Mouse (Mus musculus) midbrain, embryonic 12.5 days (tissue): Measurements from ENCODE around the gene Ippk. TPM values are rescaled to one million over a fixed set of nuclear protein-coding genes. Genes with fewer than 3 reads are reported as not detected.

ENCODE experiments used
- ATAC-seq: fragments of 200-750 bp; cut with Nextera tagmentation; 2 replicates; pipeline ENCODE4 v1.8.0; 2017; ENCODE audit warnings: low read depth, moderate TSS enrichment, moderate library complexity; ENCODE audit not compliant: low FRiP score
- H3K27ac ChIP-seq: fragments of 300-500 bp; sonication (generic); replicated peaks from 2 replicates; pipeline ENCODE4 v1.5.1; 2016; ENCODE audit warnings: mild to moderate bottlenecking
- H3K27me3 ChIP-seq: fragments of 300-500 bp; sonication (generic); 2 replicates; pipeline ENCODE4 v1.6.1; 2016; ENCODE audit warnings: mild to moderate bottlenecking
- H3K36me3 ChIP-seq: fragments of 300-500 bp; sonication (generic); 2 replicates; pipeline ENCODE4 v1.6.1; 2016
- H3K4me1 ChIP-seq: fragments of 300-500 bp; sonication (generic); 2 replicates; pipeline ENCODE4 v1.6.1; 2016
- H3K4me2 ChIP-seq: fragments of 300-500 bp; sonication (generic); replicated peaks from 2 replicates; pipeline ENCODE4 v1.6.1; 2016; ENCODE audit warnings: mild to moderate bottlenecking, moderate library complexity
- H3K4me3 ChIP-seq: fragments of 300-500 bp; sonication (generic); 2 replicates; pipeline ENCODE4 v1.5.1; 2016; ENCODE audit warnings: mild to moderate bottlenecking
- H3K9ac ChIP-seq: fragments of 300-500 bp; sonication (generic); replicated peaks from 2 replicates; pipeline ENCODE4 v1.6.1; 2016; ENCODE audit warnings: mild to moderate bottlenecking, moderate library complexity
- H3K9me3 ChIP-seq: fragments of 300-500 bp; sonication (generic); 2 replicates; pipeline ENCODE4 v1.6.1; 2016; ENCODE audit warnings: mild to moderate bottlenecking
- WGBS: fragments of 180-500 bp; shearing (Covaris S2); methylation state at CpG from one replicate; pipeline ENCODE4 v1.1.7; 2016; 5-methylcytosine and 5-hydroxymethylcytosine counted together
- polyA plus RNA-seq: library from polyadenylated mRNA; unstranded; fragments of >200 nt; fragmentation: Nextera tagmentation; extraction: Ambion mirVana; gene quantifications from 2 replicates; pipeline ENCODE4 v1.2.1, GENCODE M21; 2016

Ippk gene
- polyA plus RNA-seq, 1 experiment from 2014 or later, result 16.3 TPM

GRCm38 (mm10) chr13:49467585-49467984, 46.5 kb downstream of the Ippk start:
- ATAC-seq, result no peak
- no peak overlapping the region for H3K9ac ChIP-seq
- no peak overlapping the region for H3K27ac ChIP-seq
- no peaks in the 10 kb centered on the region for H3K9me3 ChIP-seq
- no peak overlapping the region for H3K4me3 ChIP-seq
- H3K36me3 ChIP-seq, result peaks cover 23% of the 10 kb centered on the region; the same call in 1 of the 2 replicates
- no peaks in the 10 kb centered on the region for H3K27me3 ChIP-seq
- no peaks in the 10 kb centered on the region for H3K4me1 ChIP-seq
- H3K4me2 ChIP-seq, result no peak overlapping the region
- WGBS, result 82% methylated on average over 2 of the region's 2 CpGs

DNA sequence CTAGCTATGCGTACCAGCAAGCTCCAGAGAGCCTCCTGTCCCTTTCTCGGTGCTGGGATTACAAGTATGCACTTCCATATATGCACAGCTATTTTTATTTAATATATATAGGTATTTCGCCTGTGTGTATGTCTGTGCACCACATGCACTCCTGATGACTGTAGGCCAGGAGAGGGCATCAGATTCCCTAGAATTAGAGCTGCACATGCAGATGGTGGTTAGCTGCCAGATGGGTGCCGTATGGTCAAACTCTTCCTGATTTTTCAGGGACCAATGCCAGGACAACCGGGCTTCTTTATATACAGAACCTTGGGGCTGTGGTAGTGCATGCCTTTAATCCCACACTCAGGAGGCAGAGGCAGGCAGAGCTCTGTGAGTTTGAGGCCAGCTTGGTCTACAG, 48.0 kb downstream of the Ippk start:
- Histone ChIP-seq H3K27ac (no peak overlapping the region), H3K4me2 (no peak overlapping the region), H3K36me3 (0 out of 2 replicates have a peak, but pooled peaks cover 15% of the 10 kb centered on the region), H3K9me3 (no peaks in the 10 kb centered on the region), H3K27me3 (no peaks in the 10 kb centered on the region), H3K9ac (no peak overlapping the region), H3K4me1 (no peaks in the 10 kb centered on the region), H3K4me3 (no peak overlapping the region)
- ATAC-seq, result no peak
- WGBS, result 92% methylated on average over 5 of the region's 5 CpGs

DNA sequence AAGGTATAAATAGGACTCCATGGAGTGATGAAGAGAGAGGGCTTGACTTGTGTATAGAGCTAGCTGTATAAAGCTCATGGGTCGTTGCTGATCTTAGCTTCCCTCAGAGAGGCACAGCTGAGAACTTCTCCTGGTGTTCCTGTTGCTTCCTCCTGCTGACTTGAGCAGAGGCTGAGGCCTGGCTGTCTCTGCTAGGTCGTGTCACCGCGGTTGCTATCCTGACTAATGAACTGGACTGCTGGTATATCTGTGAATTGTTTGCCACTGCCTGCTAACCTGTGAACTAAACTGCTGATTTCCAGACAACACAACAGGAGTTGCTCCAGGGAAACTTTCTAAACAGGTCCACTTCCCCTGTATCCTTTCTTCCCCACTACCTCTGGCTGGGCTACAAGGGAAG, 49.3 kb downstream of the Ippk start:
- no peak overlapping the region for H3K27ac ChIP-seq
- no peak overlapping the region for H3K4me3 ChIP-seq
- no peak overlapping the region for H3K4me2 ChIP-seq
- H3K9ac ChIP-seq, result no peak overlapping the region
- WGBS, result 83% methylated on average over 4 of the region's 4 CpGs
- H3K36me3 ChIP-seq, result 0 out of 2 replicates have a peak, but pooled peaks cover 3% of the 10 kb centered on the region
- no peaks in the 10 kb centered on the region for H3K4me1 ChIP-seq
- no peak for ATAC-seq
- H3K9me3 ChIP-seq, result no peaks in the 10 kb centered on the region
- no peaks in the 10 kb centered on the region for H3K27me3 ChIP-seq

DNA sequence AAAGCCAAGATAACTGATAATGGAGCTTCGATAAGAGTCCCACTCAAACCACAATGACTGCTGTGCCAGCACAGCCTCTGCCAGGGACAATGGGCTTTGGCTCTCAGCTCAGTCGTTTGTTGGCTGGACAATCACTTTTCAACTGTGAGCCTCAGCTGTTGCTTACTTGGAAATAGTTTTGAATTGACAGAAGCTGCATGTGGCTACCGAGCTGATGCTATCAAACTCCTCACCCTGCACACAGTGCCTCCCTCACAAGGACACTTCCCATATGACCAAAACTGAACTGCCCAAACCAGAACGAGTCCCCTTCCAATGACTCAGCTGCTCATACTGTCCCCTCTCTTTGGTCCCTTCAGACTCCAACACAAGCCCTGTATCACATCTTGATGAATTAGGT, 49.8 kb downstream of the Ippk start:
- Histone ChIP-seq H3K4me2 (no peak overlapping the region), H3K4me1 (no peaks in the 10 kb centered on the region), H3K9me3 (no peaks in the 10 kb centered on the region), H3K27ac (no peak overlapping the region), H3K27me3 (no peaks in the 10 kb centered on the region), H3K9ac (no peak overlapping the region), H3K4me3 (no peak overlapping the region), H3K36me3 (no peaks in the 10 kb centered on the region)
- WGBS, result 74% methylated on average over 4 of the region's 4 CpGs
- ATAC-seq, result no peak

DNA sequence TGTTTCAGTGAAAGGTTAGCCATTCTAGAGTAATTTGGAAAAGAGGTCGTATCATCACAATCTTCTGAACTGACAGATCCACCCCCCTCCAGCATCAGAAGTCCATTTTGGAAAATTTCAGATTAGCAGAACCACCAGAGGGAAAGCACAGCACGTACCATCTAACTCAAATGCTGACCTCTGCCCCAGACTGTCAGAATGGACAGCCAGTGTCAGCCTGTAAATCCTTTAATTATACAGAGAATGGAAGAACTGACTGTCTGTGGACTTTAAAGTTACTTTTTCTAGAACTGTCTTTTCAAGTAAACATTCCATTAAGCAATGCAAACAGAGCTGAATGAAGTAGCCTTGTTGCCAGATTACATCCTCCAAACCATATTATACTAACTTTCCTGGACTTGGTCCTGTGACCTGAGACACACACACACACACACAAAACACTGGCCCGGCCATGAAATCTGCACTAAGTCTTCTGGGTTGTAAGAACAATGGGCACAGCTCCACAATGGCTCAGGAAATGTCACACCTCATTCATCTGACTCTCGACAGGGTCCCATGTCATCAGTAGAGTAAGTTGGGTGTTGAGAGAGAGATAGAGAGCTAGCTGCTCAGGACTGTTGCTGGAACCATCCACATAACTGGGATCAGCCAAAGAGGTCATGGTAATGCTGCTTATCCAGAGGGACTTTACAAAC, 51.1 kb downstream of the Ippk start:
- 59% methylated on average over 4 of the region's 4 CpGs for WGBS
- H3K27me3 ChIP-seq, result no peaks in the 10 kb centered on the region

DNA sequence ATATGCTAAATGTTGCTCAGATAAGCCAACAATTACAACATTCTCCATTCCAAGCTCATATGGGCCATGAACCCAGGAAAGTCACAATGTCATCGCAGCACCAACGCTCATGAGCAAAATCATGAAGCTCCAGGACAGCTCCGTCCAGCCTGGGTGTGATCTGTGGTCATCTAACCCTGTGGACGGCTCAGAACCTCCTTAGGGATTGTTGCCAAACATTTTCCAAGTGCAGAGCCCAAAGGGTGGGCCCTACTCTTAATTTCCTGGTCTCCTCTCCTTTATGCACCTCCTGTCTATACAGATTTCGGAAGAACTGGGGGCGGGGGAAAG, 51.6 kb downstream of the Ippk start:
- Histone ChIP-seq H3K36me3 (no peaks in the 10 kb centered on the region), H3K9me3 (no peaks in the 10 kb centered on the region), H3K9ac (no peak overlapping the region), H3K27me3 (no peaks in the 10 kb centered on the region), H3K4me2 (no peak overlapping the region), H3K4me1 (no peaks in the 10 kb centered on the region), H3K27ac (no peak overlapping the region), H3K4me3 (no peak overlapping the region)
- 95% methylated on average over 6 of the region's 6 CpGs for WGBS
- no peak for ATAC-seq

More for the DNA sequence above, 51.1 kb downstream of the Ippk start:
- Histone ChIP-seq H3K4me1 (no peaks in the 10 kb centered on the region), H3K9me3 (no peaks in the 10 kb centered on the region), H3K4me2 (no peak overlapping the region), H3K4me3 (no peak overlapping the region), H3K36me3 (no peaks in the 10 kb centered on the region), H3K27ac (no peak overlapping the region), H3K9ac (no peak overlapping the region)
- ATAC-seq, result no peak

GRCm38 (mm10) chr13:49477887-49478286, 56.8 kb downstream of the Ippk start:
- H3K36me3 ChIP-seq, result no peaks in the 10 kb centered on the region
- H3K9ac ChIP-seq, result no peak overlapping the region
- 0 out of 2 replicates have a peak, but pooled peaks cover 4% of the 10 kb centered on the region for H3K4me1 ChIP-seq
- WGBS, result 90% methylated on average over 3 of the region's 3 CpGs
- H3K27ac ChIP-seq, result no peak overlapping the region
- H3K4me3 ChIP-seq, result no peak overlapping the region
- no peaks in the 10 kb centered on the region for H3K27me3 ChIP-seq
- no peaks in the 10 kb centered on the region for H3K9me3 ChIP-seq
- ATAC-seq, result no peak
- no peak overlapping the region for H3K4me2 ChIP-seq

DNA sequence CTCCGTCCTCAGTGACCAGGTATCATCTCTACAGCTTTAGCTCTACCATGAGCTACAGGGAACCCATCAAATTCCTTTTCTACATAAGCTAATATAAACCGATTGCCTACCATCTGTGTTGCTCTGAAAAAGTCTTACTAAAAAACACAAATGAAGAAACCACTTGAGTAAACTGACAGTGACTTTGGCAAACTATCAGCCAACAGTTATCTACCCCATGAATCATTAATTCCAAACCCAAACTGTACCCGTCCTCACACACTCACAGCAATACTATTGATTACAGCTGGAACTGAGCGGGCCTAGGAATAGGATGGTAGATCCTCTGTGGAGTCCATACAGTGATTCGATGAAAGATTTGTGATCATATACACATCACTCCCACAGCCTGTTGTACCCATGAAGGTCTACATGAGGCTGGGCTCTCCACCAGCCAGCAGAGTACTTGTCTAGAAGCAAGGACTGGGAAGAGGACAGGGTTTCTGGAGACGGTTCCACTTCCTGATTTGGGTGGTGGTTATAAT, 57.9 kb downstream of the Ippk start:
- WGBS, result 92% methylated on average over 6 of the region's 6 CpGs
- no peak overlapping the region for H3K4me3 ChIP-seq
- no peak for ATAC-seq
- H3K4me2 ChIP-seq, result no peak overlapping the region
- no peaks in the 10 kb centered on the region for H3K9me3 ChIP-seq
- no peaks in the 10 kb centered on the region for H3K27me3 ChIP-seq
- H3K36me3 ChIP-seq, result no peaks in the 10 kb centered on the region
- H3K4me1 ChIP-seq, result 0 out of 2 replicates have a peak, but pooled peaks cover 4% of the 10 kb centered on the region
- no peak overlapping the region for H3K9ac ChIP-seq
- H3K27ac ChIP-seq, result no peak overlapping the region

- Histone ChIP-seq H3K27ac (no peak overlapping the region), H3K4me2 (no peak overlapping the region), H3K9ac (no peak overlapping the region), H3K9me3 (no peaks in the 10 kb centered on the region), H3K36me3 (no peaks in the 10 kb centered on the region), H3K4me1 (0 out of 2 replicates have a peak, but pooled peaks cover 4% of the 10 kb centered on the region), H3K4me3 (no peak overlapping the region), H3K27me3 (no peaks in the 10 kb centered on the region)
- WGBS, result 91% methylated on average over 4 of the region's 4 CpGs
- no peak for ATAC-seq
Observed at GRCm38 (mm10) chr13:49479399-49479798, 58.4 kb downstream of the Ippk start.

DNA sequence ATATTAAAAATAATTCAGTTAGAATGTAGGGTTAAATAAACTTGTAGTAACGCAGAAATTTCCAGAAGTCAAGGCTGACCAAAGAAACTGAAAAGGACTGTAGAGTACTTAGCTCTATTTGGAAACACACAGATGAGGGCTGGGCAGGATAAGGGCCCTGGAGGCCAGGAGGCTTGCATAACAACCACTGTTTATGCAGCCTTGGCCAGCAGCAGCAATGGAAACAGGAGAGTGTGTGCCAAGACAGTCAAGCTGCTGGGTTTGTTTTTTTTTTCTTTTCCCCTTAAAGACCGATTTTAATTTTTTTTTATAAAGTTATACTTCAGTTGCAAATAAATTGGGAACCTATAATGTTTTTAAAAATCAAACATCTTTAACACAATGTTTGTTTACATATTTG, 59.0 kb downstream of the Ippk start:
- Histone ChIP-seq H3K9me3 (no peaks in the 10 kb centered on the region), H3K27ac (no peak overlapping the region), H3K36me3 (no peaks in the 10 kb centered on the region), H3K9ac (no peak overlapping the region), H3K4me2 (no peak overlapping the region), H3K27me3 (no peaks in the 10 kb centered on the region), H3K4me3 (no peak overlapping the region), H3K4me1 (0 out of 2 replicates have a peak, but pooled peaks cover 4% of the 10 kb centered on the region)
- ATAC-seq, result no peak
- 85% methylated on average over 2 of the region's 2 CpGs for WGBS

DNA sequence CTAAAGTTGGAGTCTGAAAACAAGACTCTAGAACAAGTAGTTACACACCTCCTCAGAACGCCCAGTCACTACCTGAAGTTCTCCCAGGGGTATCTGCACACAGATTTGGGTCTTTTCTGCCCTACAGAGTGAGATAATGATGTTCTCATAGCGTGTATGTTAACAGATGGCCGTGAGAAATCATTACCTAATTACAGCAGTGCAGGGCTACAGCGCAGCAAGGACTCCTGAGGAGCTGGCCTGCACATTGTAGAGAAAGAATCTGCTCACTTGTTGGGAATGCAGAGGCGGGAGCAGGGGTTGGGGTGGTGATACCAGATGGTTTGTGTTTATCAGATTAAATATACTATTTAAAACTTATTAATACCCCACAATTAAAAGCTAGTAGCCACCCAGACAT, 59.5 kb downstream of the Ippk start:
- H3K27ac ChIP-seq, result no peak overlapping the region
- no peaks in the 10 kb centered on the region for H3K27me3 ChIP-seq
- no peak overlapping the region for H3K4me2 ChIP-seq
- H3K9ac ChIP-seq, result no peak overlapping the region
- ATAC-seq, result no peak
- no peaks in the 10 kb centered on the region for H3K36me3 ChIP-seq
- WGBS, result 63% methylated on average over 5 of the region's 5 CpGs
- no peaks in the 10 kb centered on the region for H3K9me3 ChIP-seq
- H3K4me3 ChIP-seq, result no peak overlapping the region
- H3K4me1 ChIP-seq, result 0 out of 2 replicates have a peak, but pooled peaks cover 4% of the 10 kb centered on the region

DNA sequence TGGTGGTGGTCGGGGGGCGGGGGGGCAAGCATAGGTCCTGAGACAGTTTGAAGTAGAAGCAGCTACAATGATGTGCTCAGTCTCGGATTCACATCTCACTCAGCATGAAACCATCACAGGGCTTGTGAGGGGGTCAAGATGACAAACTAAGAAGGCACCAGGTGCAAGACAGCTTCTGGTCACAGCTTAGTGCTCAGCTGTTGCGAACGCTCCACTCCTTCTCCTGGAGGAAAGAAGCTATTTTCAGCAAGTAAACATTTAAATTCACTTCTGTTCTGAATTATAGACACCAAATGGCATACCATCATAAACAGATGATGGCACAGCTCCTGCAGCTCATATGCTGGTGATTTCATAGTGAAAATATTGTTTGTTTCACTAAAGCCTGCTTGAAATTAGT, 64.3 kb downstream of the Ippk start:
- ATAC-seq, result no peak
- 86% methylated on average over 5 of the region's 5 CpGs for WGBS

More for the DNA sequence above, 64.3 kb downstream of the Ippk start:
- no peak overlapping the region for H3K4me3 ChIP-seq
- H3K36me3 ChIP-seq, result no peaks in the 10 kb centered on the region
- H3K4me2 ChIP-seq, result no peak overlapping the region
- no peak overlapping the region for H3K9ac ChIP-seq
- H3K27me3 ChIP-seq, result no peaks in the 10 kb centered on the region
- H3K4me1 ChIP-seq, result 0 out of 2 replicates have a peak, but pooled peaks cover 4% of the 10 kb centered on the region
- no peaks in the 10 kb centered on the region for H3K9me3 ChIP-seq
- H3K27ac ChIP-seq, result no peak overlapping the region
